Mouse (Mus musculus): Measurements from ENCODE around the gene Ube2f. TPM values are rescaled to one million over a fixed set of nuclear protein-coding genes. Genes with fewer than 3 reads are reported as not detected.
A peak's percentile ranks its signal among the peaks of the same experiment; 100 is the strongest.

Ube2f gene
- polyA plus RNA-seq, 1 experiment from 2014 or later: 87.6 TPM

- DNase-seq (ENCODE audit: low spot score): no peak
- H3K27me3 ChIP-seq (replicated peaks; ENCODE audit: low read depth, poor library complexity, severe bottlenecking): no peaks in the 10 kb centered on the region
- H3K4me1 ChIP-seq: peaks cover 13% of the 10 kb centered on the region
- 93% methylated on average over 13 of the region's 13 CpGs for WGBS
- no peaks in the 10 kb centered on the region for H3K9me3 ChIP-seq
- peaks cover 73% of the 10 kb centered on the region for H3K36me3 ChIP-seq (replicated peaks)
- H3K27ac ChIP-seq (replicated peaks): no peak overlapping the region
- H3K4me3 ChIP-seq: no peak overlapping the region
Observed at GRCm38 (mm10) chr1:91309366-91310085, 59.4 kb downstream of the Ube2f start.

GRCm38 (mm10) chr1:91312273-91312672, 62.2 kb downstream of the Ube2f start:
- no peaks in the 10 kb centered on the region for H3K27me3 ChIP-seq (replicated peaks; ENCODE audit: low read depth, poor library complexity, severe bottlenecking)
- peaks cover 16% of the 10 kb centered on the region for H3K4me1 ChIP-seq
- H3K27ac ChIP-seq (replicated peaks): no peak overlapping the region
- DNase-seq (ENCODE audit: low spot score): no peak
- no peaks in the 10 kb centered on the region for H3K9me3 ChIP-seq
- H3K36me3 ChIP-seq (replicated peaks): peaks cover 53% of the 10 kb centered on the region
- 90% methylated on average over 4 of the region's 4 CpGs for WGBS
- no peak overlapping the region for H3K4me3 ChIP-seq

GRCm38 (mm10) chr1:91313251-91313650, 63.1 kb downstream of the Ube2f start:
- peak; percentile 63 for DNase-seq (ENCODE audit: low spot score)
- peaks cover 46% of the 10 kb centered on the region for H3K36me3 ChIP-seq (replicated peaks)
- peak overlapping the region; percentile 69 for H3K27ac ChIP-seq (replicated peaks)
- H3K9me3 ChIP-seq: no peaks in the 10 kb centered on the region
- no peaks in the 10 kb centered on the region for H3K27me3 ChIP-seq (replicated peaks; ENCODE audit: low read depth, poor library complexity, severe bottlenecking)
- H3K4me1 ChIP-seq: peaks cover 16% of the 10 kb centered on the region
- WGBS: 37% methylated on average over 5 of the region's 5 CpGs
- no peak overlapping the region for H3K4me3 ChIP-seq

GRCm38 (mm10) chr1:91317656-91318055, 67.6 kb downstream of the Ube2f start:
- DNase-seq (ENCODE audit: low spot score): no peak
- H3K4me1 ChIP-seq: peaks cover 25% of the 10 kb centered on the region
- H3K27ac ChIP-seq (replicated peaks): no peak overlapping the region
- peaks cover 7% of the 10 kb centered on the region for H3K36me3 ChIP-seq (replicated peaks)
- 86% methylated on average over 6 of the region's 6 CpGs for WGBS
- no peaks in the 10 kb centered on the region for H3K9me3 ChIP-seq
- H3K4me3 ChIP-seq: no peak overlapping the region
- no peaks in the 10 kb centered on the region for H3K27me3 ChIP-seq (replicated peaks; ENCODE audit: low read depth, poor library complexity, severe bottlenecking)

GRCm38 (mm10) chr1:91321760-91322438, 71.8 kb downstream of the Ube2f start, which contains the start of gene Espnl:
Gene Espnl (plus strand): TSS chr1:91322075.
- H3K27me3 ChIP-seq (replicated peaks; ENCODE audit: low read depth, poor library complexity, severe bottlenecking): no peaks in the 10 kb centered on the region
- H3K4me3 ChIP-seq: no peak within 1 kb of the TSS
- H3K36me3 ChIP-seq (replicated peaks): no peaks in the 10 kb centered on the region; the same call in 1 of the 2 replicates
- peaks cover 26% of the 10 kb centered on the region for H3K4me1 ChIP-seq
- DNase-seq (ENCODE audit: low spot score): no peak
- no peaks in the 10 kb centered on the region for H3K9me3 ChIP-seq
- 67% methylated on average over 19 of the region's 19 CpGs for WGBS
- H3K27ac ChIP-seq (replicated peaks): peak within 1 kb of the TSS; percentile 8; the same call in 1 of the 2 replicates

- Histone ChIP-seq H3K27ac (replicated peaks) (0 out of 2 replicates have a peak overlapping the region, but pooled peaks have one; percentile 30), H3K36me3 (replicated peaks) (no peaks in the 10 kb centered on the region), H3K27me3 (replicated peaks; ENCODE audit: low read depth, poor library complexity, severe bottlenecking) (no peaks in the 10 kb centered on the region), H3K4me3 (no peak overlapping the region), H3K4me1 (peaks cover 35% of the 10 kb centered on the region), H3K9me3 (no peaks in the 10 kb centered on the region)
- WGBS: 65% methylated on average over 2 of the region's 2 CpGs
- no peak for DNase-seq (ENCODE audit: low spot score)
Observed at GRCm38 (mm10) chr1:91324646-91325045, 74.5 kb downstream of the Ube2f start.

GRCm38 (mm10) chr1:91325488-91326042, 75.5 kb downstream of the Ube2f start:
- no peak overlapping the region for H3K4me3 ChIP-seq
- DNase-seq (ENCODE audit: low spot score): no peak
- H3K27me3 ChIP-seq (replicated peaks; ENCODE audit: low read depth, poor library complexity, severe bottlenecking): no peaks in the 10 kb centered on the region
- no peak overlapping the region for H3K27ac ChIP-seq (replicated peaks)
- H3K36me3 ChIP-seq (replicated peaks): no peaks in the 10 kb centered on the region
- H3K4me1 ChIP-seq: peaks cover 35% of the 10 kb centered on the region
- H3K9me3 ChIP-seq: no peaks in the 10 kb centered on the region
- WGBS: 67% methylated on average over 4 of the region's 4 CpGs

- Histone ChIP-seq H3K27me3 (replicated peaks; ENCODE audit: low read depth, poor library complexity, severe bottlenecking) (no peaks in the 10 kb centered on the region), H3K4me1 (peaks cover 9% of the 10 kb centered on the region; the same call in 1 of the 2 replicates), H3K27ac (replicated peaks) (no peak overlapping the region), H3K9me3 (no peaks in the 10 kb centered on the region), H3K4me3 (no peak overlapping the region), H3K36me3 (replicated peaks) (no peaks in the 10 kb centered on the region)
- 58% methylated on average over 4 of the region's 4 CpGs for whole genome bisulfite sequencing
- no peak for DNase-seq (ENCODE audit: low spot score)
Observed at GRCm38 (mm10) chr1:91332102-91332501, 82.0 kb downstream of the Ube2f start.

- Histone ChIP-seq H3K27ac (replicated peaks) (no peak overlapping the region), H3K36me3 (replicated peaks) (no peaks in the 10 kb centered on the region), H3K9me3 (no peaks in the 10 kb centered on the region), H3K4me1 (peaks cover 13% of the 10 kb centered on the region), H3K27me3 (replicated peaks; ENCODE audit: low read depth, poor library complexity, severe bottlenecking) (no peaks in the 10 kb centered on the region), H3K4me3 (no peak overlapping the region)
- no peak for DNase-seq (ENCODE audit: low spot score)
Observed at GRCm38 (mm10) chr1:91333582-91333981, 83.5 kb downstream of the Ube2f start.

GRCm38 (mm10) chr1:91337355-91337754, 87.3 kb downstream of the Ube2f start:
- 85% methylated on average over 7 of the region's 7 CpGs for WGBS
- no peaks in the 10 kb centered on the region for H3K9me3 ChIP-seq
- no peaks in the 10 kb centered on the region for H3K36me3 ChIP-seq (replicated peaks)
- no peak for DNase-seq (ENCODE audit: low spot score)
- peaks cover 18% of the 10 kb centered on the region for H3K27me3 ChIP-seq (replicated peaks; ENCODE audit: low read depth, poor library complexity, severe bottlenecking)
- peaks cover 11% of the 10 kb centered on the region for H3K4me1 ChIP-seq
- H3K4me3 ChIP-seq: no peak overlapping the region
- no peak overlapping the region for H3K27ac ChIP-seq (replicated peaks)

Data from embryonic facial prominence, embryonic 10.5 days (tissue).